Mouse (Mus musculus) bone marrow, adult 2 months (tissue): ENCODE data around the gene Wdr5b. TPM values are rescaled to one million over a fixed set of nuclear protein-coding genes. Genes with fewer than 3 reads are reported as not detected.
A peak's percentile ranks its signal among the peaks of the same experiment; 100 is the strongest.
"Not testable (repeated sequence)": the region's sequence is repeated elsewhere in the genome, so short reads cannot be mapped to it uniquely, and the experiment has no call there.

Experiments used
- H3K27ac ChIP-seq: fragments of 200-500 bp; 2 replicates; pipeline ENCODE4 v1.5.1; 2012; ENCODE audit warnings: low read depth, mild to moderate bottlenecking, control low read depth, inconsistent platforms, low read length; ENCODE audit not compliant: control insufficient read depth, poor library complexity, insufficient read depth
- H3K4me1 ChIP-seq: fragments of 200-500 bp; 2 replicates; pipeline ENCODE4 v1.6.1; 2011; ENCODE audit warnings: low read length; ENCODE audit not compliant: control insufficient read depth, insufficient read depth
- H3K4me3 ChIP-seq: fragments of 200-500 bp; replicated peaks from 2 replicates; pipeline ENCODE3; 2011; ENCODE audit warnings: mild to moderate bottlenecking, low read depth, low read length, control low read depth; ENCODE audit not compliant: control insufficient read depth
- CTCF ChIP-seq: fragments of 200-500 bp; IDR thresholded peaks from 2 replicates; pipeline ENCODE4 v1.5.1; 2011; ENCODE audit warnings: low read length, control low read depth; ENCODE audit not compliant: control insufficient read depth, insufficient read depth
- POLR2A ChIP-seq: fragments of 200-500 bp; IDR thresholded peaks from 2 replicates; pipeline ENCODE4 v1.6.1; 2011; ENCODE audit warnings: low read depth, mild to moderate bottlenecking, control low read depth, low read length, borderline replicate concordance; ENCODE audit not compliant: control insufficient read depth
- WGBS: fragments of 180-500 bp; shearing (Covaris S2); methylation state at CpG from one replicate; pipeline ENCODE4 v1.1.7; 2018; 5-methylcytosine and 5-hydroxymethylcytosine counted together
- polyA plus RNA-seq: library from polyadenylated mRNA; stranded (reverse); fragments of >200 nt; gene quantifications from 2 replicates; pipeline ENCODE4 v1.2.4, GENCODE M21; 2011; ENCODE audit warnings: low replicate concordance; ENCODE audit not compliant: missing spikeins, insufficient read depth, insufficient read length

Gene Wdr5b
- 4.7 and 7.3 TPM in 2 replicates for polyA plus RNA-seq

GRCm38 (mm10) chr16:36040640-36041624 is at the start of gene Wdr5b:
TSS of gene Wdr5b (plus strand) at chr16:36041190.
- TF ChIP-seq CTCF (no peak), POLR2A (peak; percentile 60; the same call in 1 of the 2 replicates)
- WGBS = under 1% methylated on average over 39 of the region's 39 CpGs
- H3K27ac ChIP-seq = peak within 1 kb of the TSS; percentile 72
- H3K4me1 ChIP-seq = no peaks in the 10 kb centered on the region
- H3K4me3 ChIP-seq = peak within 1 kb of the TSS; percentile 93

- WGBS = 37% methylated on average over 1 of the region's 1 CpGs
- TF ChIP-seq CTCF (no peak), POLR2A (no peak)
- Histone ChIP-seq H3K4me3 (no peak overlapping the region), H3K4me1 (no peaks in the 10 kb centered on the region; the same call in 1 of the 2 replicates), H3K27ac (no peak overlapping the region)
Observed at GRCm38 (mm10) chr16:35992391-35992790, 48.6 kb upstream of the Wdr5b start.

GRCm38 (mm10) chr16:35993316-35993715 is 47.7 kb upstream of the Wdr5b start:
- Histone ChIP-seq H3K27ac (no peak overlapping the region), H3K4me3 (no peak overlapping the region), H3K4me1 (no peaks in the 10 kb centered on the region; the same call in 1 of the 2 replicates)
- TF ChIP-seq POLR2A = no peak
- TF ChIP-seq CTCF = no peak
- WGBS = 94% methylated on average over 3 of the region's 3 CpGs

- not testable (repeated sequence) for H3K27ac ChIP-seq, H3K4me1 ChIP-seq, H3K4me3 ChIP-seq
- 82% methylated on average over 4 of the region's 4 CpGs for WGBS
Observed at GRCm38 (mm10) chr16:35998852-35999251, 42.1 kb upstream of the Wdr5b start.

- Histone ChIP-seq H3K4me1 (no peaks in the 10 kb centered on the region), H3K4me3 (no peak overlapping the region), H3K27ac (no peak overlapping the region)
- 89% methylated on average over 3 of the region's 3 CpGs for WGBS
- TF ChIP-seq POLR2A (no peak), CTCF (no peak)
Observed at GRCm38 (mm10) chr16:36008396-36008795, 32.6 kb upstream of the Wdr5b start.

GRCm38 (mm10) chr16:36016335-36016734 is 24.7 kb upstream of the Wdr5b start:
- no peak overlapping the region for H3K27ac ChIP-seq
- WGBS = 86% methylated on average over 1 of the region's 1 CpGs
- TF ChIP-seq CTCF = no peak
- TF ChIP-seq POLR2A = no peak
- no peak overlapping the region for H3K4me3 ChIP-seq
- no peaks in the 10 kb centered on the region for H3K4me1 ChIP-seq

GRCm38 (mm10) chr16:36028120-36028519 is 12.9 kb upstream of the Wdr5b start:
- not testable (repeated sequence) for H3K27ac ChIP-seq, H3K4me3 ChIP-seq, H3K4me1 ChIP-seq
- 84% methylated on average over 1 of the region's 2 CpGs for WGBS

- WGBS = 7% methylated on average over 11 of the region's 11 CpGs
- Histone ChIP-seq H3K4me1 (no peaks in the 10 kb centered on the region), H3K27ac (peak overlapping the region; percentile 72), H3K4me3 (peak overlapping the region; percentile 93)
- no peak for TF ChIP-seq POLR2A
- TF ChIP-seq CTCF = no peak
Observed at GRCm38 (mm10) chr16:36041625-36042020, 633 bp downstream of the Wdr5b start.

GRCm38 (mm10) chr16:36043073-36043472 is 2.1 kb downstream of the Wdr5b start:
- 88% methylated on average over 10 of the region's 10 CpGs for WGBS
- Histone ChIP-seq H3K4me3 (no peak overlapping the region), H3K27ac (no peak overlapping the region), H3K4me1 (no peaks in the 10 kb centered on the region)
- TF ChIP-seq CTCF (no peak), POLR2A (no peak)
